Mouse (Mus musculus) lung, adult 2 months (tissue): ENCODE results near the gene Rnf44. TPM values are rescaled to one million over a fixed set of nuclear protein-coding genes. Genes with fewer than 3 reads are reported as not detected.

Experiments used
- DNase-seq: peaks from one replicate; pipeline ENCODE4 v3.0.0; 2022
- H3K4me1 ChIP-seq: fragments of 200-500 bp; 2 replicates; pipeline ENCODE4 v1.6.1; 2011; ENCODE audit warnings: low read length; ENCODE audit not compliant: control insufficient read depth, insufficient read depth
- H3K4me3 ChIP-seq: fragments of 200-500 bp; replicated peaks from 2 replicates; pipeline ENCODE3; 2011; ENCODE audit warnings: low read depth, mild to moderate bottlenecking, control low read depth, low read length; ENCODE audit errors: extremely low read depth
- CTCF ChIP-seq: fragments of 200-500 bp; IDR thresholded peaks from 2 replicates; pipeline ENCODE4 v1.5.1; 2011; ENCODE audit warnings: mild to moderate bottlenecking, low read length, control low read depth; ENCODE audit not compliant: insufficient read depth
- POLR2A ChIP-seq: fragments of 200-500 bp; IDR thresholded peaks from 2 replicates; pipeline ENCODE4 v1.6.1; 2011; ENCODE audit warnings: low read depth, mild to moderate bottlenecking, control low read depth, low read length, borderline replicate concordance; ENCODE audit errors: extremely low read depth
- WGBS: fragments of 180-500 bp; shearing (Covaris S2); methylation state at CpG from one replicate; pipeline ENCODE4 v1.1.7; 2018; 5-methylcytosine and 5-hydroxymethylcytosine counted together
- polyA plus RNA-seq: library from polyadenylated mRNA; depleted of rRNA; stranded (reverse); fragments of >200 nt; gene quantifications from 2 replicates; pipeline ENCODE4 v1.2.3, GENCODE M21; 2012; rRNA removed

Rnf44 gene
- 256 and 338 TPM in 2 replicates for polyA plus RNA-seq

- TF ChIP-seq CTCF: no peak
- peak; percentile 39; the same call in 1 of the 2 replicates for TF ChIP-seq POLR2A
- H3K4me3 ChIP-seq: peak within 1 kb of the TSS; percentile 95
- peaks cover 16% of the 10 kb centered on the region for H3K4me1 ChIP-seq
- WGBS: under 1% methylated on average over 92 of the region's 92 CpGs
- DNase-seq: peak; percentile 97
Measured at GRCm38 (mm10) chr13:54693558-54694347, at the start of gene Rnf44. Gene Rnf44, minus strand, starts transcription at chr13:54693907.

DNA sequence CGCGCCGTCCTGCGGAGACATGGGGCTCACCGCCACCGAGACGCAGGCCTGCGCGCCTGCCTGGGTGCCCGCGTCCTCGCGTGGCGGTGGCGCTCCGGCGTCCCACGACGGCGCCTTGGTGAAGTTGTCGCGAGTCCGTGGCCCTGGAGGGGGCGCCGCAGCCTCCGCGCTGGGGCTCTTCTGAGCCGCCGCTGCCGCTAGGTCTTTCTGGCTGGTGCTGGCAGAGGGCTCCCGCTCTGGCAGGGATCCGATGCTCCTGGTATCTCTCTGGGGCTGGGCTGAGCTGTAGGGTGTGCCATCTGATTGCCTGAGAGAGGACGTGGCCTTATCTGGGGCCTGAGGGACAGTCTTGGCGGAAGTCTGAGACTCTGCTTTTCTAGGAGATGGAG, 44.5 kb upstream of the Rnf44 start:
- Histone ChIP-seq H3K4me1 (no peaks in the 10 kb centered on the region), H3K4me3 (no peak overlapping the region)
- TF ChIP-seq CTCF (no peak), POLR2A (no peak)
- no peak for DNase-seq
- 2% methylated on average over 33 of the region's 34 CpGs for WGBS

DNA sequence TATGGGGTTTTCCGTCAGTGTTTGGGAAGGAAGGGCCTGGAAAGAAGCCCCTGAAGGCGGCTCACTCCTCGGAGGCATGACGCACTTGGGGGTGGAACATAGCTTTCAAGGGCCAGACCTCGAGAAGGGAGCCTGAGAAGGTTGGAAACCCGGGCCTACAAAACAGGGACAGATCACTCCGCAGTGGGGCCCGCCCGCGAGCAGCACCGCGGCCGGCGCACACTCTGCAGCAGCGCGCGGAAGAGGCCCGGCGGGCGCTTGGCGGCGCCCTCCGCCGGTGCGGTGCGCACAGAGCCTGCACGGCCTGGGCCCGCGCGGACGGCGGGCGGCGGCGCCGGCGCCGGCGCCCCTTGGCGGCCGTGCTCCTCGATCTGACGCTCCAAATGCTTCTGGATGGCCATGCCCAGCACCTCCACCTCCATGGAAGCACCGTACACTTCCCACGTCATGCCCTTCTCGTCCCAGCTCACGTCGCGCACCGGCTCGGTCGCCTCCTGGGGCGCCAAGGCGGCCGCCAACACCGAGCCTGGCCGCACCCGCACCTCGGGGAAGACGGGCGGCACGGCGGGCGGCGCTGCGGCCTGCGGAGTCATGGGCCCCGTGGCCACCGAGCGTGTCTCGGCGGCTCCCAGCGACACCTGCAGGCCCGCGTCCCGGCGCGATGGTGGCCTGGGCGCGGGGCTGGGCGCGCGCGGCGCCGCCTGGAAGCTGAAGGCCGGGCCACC, 43.9 kb upstream of the Rnf44 start:
- no peak for DNase-seq
- no peaks in the 10 kb centered on the region for H3K4me1 ChIP-seq
- TF ChIP-seq POLR2A (no peak), CTCF (no peak)
- no peak overlapping the region for H3K4me3 ChIP-seq
- WGBS: 2% methylated on average over 81 of the region's 87 CpGs

DNA sequence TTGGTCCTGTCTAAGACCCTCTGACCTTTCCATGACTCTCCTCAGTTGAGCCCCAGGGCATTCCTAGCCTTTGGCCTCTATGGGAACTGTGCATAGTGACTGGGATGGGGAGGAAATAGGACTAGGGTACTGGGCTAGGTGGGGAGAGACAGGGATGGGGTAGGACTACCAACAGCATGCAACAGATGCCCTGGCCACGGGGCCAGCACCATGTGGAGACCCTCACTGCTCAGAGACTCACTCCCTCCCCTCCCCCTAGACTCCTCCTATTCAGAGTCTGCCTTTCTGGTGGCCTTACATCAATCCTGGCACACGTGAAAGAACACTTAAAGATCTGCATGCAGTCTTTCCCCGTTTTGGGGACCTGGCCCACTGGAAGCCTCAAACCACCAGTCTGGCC, 43.2 kb upstream of the Rnf44 start:
- no peak for TF ChIP-seq CTCF
- no peak for TF ChIP-seq POLR2A
- WGBS: 16% methylated on average over 3 of the region's 3 CpGs
- no peak overlapping the region for H3K4me3 ChIP-seq

GRCm38 (mm10) chr13:54726131-54726530, 32.4 kb upstream of the Rnf44 start:
- no peaks in the 10 kb centered on the region for H3K4me1 ChIP-seq
- TF ChIP-seq CTCF: no peak
- DNase-seq: no peak
- 59% methylated on average over 11 of the region's 11 CpGs for WGBS
- H3K4me3 ChIP-seq: no peak overlapping the region

More for the DNA sequence above, 43.2 kb upstream of the Rnf44 start:
- no peak for DNase-seq
- H3K4me1 ChIP-seq: no peaks in the 10 kb centered on the region

- no peaks in the 10 kb centered on the region for H3K4me1 ChIP-seq
- no peak overlapping the region for H3K4me3 ChIP-seq
- WGBS: 91% methylated on average over 3 of the region's 3 CpGs
- DNase-seq: no peak
- TF ChIP-seq CTCF (no peak), POLR2A (no peak)
Measured at GRCm38 (mm10) chr13:54723143-54723542, 29.4 kb upstream of the Rnf44 start.

DNA sequence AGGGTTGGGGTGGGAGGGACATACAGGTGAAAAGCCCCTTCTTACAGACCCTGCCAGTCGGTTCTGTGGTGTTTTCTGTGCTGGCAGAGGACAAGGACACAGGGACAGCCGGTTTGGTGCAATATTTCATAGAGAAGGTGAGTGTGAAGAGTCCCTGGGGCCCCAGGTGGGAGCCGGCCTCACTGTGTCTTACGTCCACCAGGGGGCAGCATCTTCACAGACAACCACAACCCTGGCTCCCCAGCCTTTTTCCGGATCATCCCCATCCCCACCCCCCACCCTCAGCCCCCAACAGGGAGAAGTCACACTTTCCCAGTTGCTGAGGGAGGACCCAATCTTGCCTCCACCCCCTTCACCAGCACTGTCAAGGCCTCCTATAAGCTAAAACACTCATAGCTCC, 23.2 kb upstream of the Rnf44 start:
- WGBS: 4% methylated on average over 5 of the region's 5 CpGs
- DNase-seq: peak; percentile 31
- TF ChIP-seq POLR2A: no peak
- peak; percentile 58 for TF ChIP-seq CTCF
- H3K4me1 ChIP-seq: no peaks in the 10 kb centered on the region
- no peak overlapping the region for H3K4me3 ChIP-seq

DNA sequence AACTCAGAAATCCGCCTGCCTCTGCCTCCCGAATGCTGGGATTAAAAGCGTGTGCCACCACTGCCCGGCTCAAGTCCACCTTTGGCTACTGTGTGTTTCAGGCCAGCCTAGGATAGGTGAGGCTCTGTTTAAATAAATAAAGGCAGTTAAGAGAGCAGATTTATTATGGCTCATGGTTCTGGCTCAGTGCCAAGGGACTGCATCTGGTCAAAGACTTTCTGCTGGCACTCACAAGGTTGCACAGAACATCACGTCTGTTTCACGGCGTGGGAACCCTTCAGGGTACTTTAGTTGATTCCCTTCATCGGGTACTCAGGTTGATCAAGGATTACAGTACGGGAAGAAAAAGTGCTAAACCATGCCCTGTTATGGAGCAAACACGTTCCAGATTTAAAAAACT, 21.3 kb upstream of the Rnf44 start:
- Histone ChIP-seq H3K4me1 (no peaks in the 10 kb centered on the region), H3K4me3 (no peak overlapping the region)
- no peak for TF ChIP-seq CTCF
- no peak for TF ChIP-seq POLR2A
- DNase-seq: no peak
- 57% methylated on average over 10 of the region's 10 CpGs for WGBS

GRCm38 (mm10) chr13:54714393-54714792, 20.7 kb upstream of the Rnf44 start:
- Histone ChIP-seq H3K4me3 (no peak overlapping the region), H3K4me1 (no peaks in the 10 kb centered on the region)
- 39% methylated on average over 4 of the region's 4 CpGs for WGBS
- TF ChIP-seq POLR2A (no peak), CTCF (no peak)
- no peak for DNase-seq

DNA sequence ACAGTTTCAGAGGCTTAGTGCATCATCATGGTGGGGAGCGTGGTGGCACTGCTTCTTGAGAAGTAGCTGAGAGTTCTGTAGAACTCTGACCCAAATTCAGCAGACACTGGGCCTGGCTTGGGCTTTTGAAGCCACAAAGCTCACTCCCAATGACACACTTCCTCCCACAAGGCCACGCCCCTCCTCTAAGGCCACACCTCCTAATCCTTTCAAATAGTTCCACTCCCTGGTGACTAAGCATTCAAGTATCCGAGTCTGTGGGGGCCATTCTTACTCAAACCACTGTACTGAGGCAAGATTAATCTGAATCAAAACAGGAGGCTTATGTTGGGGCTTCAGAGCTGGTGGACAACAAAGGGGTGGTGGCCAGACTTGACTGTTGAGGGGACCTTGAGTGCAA, 17.2 kb upstream of the Rnf44 start:
- Histone ChIP-seq H3K4me3 (no peak overlapping the region), H3K4me1 (no peaks in the 10 kb centered on the region)
- WGBS: 81% methylated on average over 3 of the region's 3 CpGs
- DNase-seq: no peak
- TF ChIP-seq CTCF: no peak
